Mouse (Mus musculus) heart, adult 2 months (tissue): ENCODE data around the gene Mrc2. TPM values are rescaled to one million over a fixed set of nuclear protein-coding genes. Genes with fewer than 3 reads are reported as not detected.

Experiments
- DNase-seq, 2 experiments: peaks; one replicate each; pipeline ENCODE4 v3.0.0; 2021
- H3K27ac ChIP-seq: fragments of 200-600 bp; 2 replicates; pipeline ENCODE4 v1.8.1; 2022
- H3K27me3 ChIP-seq: fragments of 200-500 bp; 2 replicates; pipeline ENCODE4 v1.6.1; 2012; ENCODE audit warnings: mild to moderate bottlenecking, low read length, inconsistent platforms, mixed read lengths; ENCODE audit not compliant: control insufficient read depth, insufficient read depth
- H3K36me3 ChIP-seq: fragments of 200-500 bp; 2 replicates; pipeline ENCODE4 v1.6.1; 2012; ENCODE audit warnings: low read length, inconsistent platforms; ENCODE audit not compliant: control insufficient read depth, insufficient read depth
- H3K4me1 ChIP-seq: fragments of 200-500 bp; 2 replicates; pipeline ENCODE4 v1.6.1; 2011; ENCODE audit warnings: low read length; ENCODE audit not compliant: control insufficient read depth, insufficient read depth
- H3K4me3 ChIP-seq: fragments of 200-600 bp; 2 replicates; pipeline ENCODE4 v1.8.1; 2022
- H3K79me2 ChIP-seq: fragments of 200-500 bp; replicated peaks from 2 replicates; pipeline ENCODE4 v1.6.1; 2012; ENCODE audit warnings: mild to moderate bottlenecking, inconsistent platforms, low read length, moderate library complexity, mixed read lengths; ENCODE audit not compliant: control insufficient read depth, insufficient read depth
- H3K9ac ChIP-seq: fragments of 200-500 bp; 2 replicates; pipeline ENCODE4 v1.6.1; 2012; ENCODE audit warnings: low read depth, mild to moderate bottlenecking, control low read depth, inconsistent platforms, low read length, mixed read lengths
- CTCF ChIP-seq: fragments of 200-600 bp; IDR thresholded peaks from 2 replicates; pipeline ENCODE4 v1.8.1; 2022; ENCODE audit warnings: antibody characterized with exemption, mild to moderate bottlenecking, moderate library complexity
- EP300 ChIP-seq: fragments of 200-500 bp; IDR thresholded peaks from 2 replicates; pipeline ENCODE4 v1.6.1; 2011; ENCODE audit warnings: low read depth, low read length, control low read depth; ENCODE audit not compliant: insufficient read depth
- POLR2A ChIP-seq: fragments of 200-500 bp; IDR thresholded peaks from 2 replicates; pipeline ENCODE4 v1.6.1; 2011; ENCODE audit warnings: mild to moderate bottlenecking, low read depth, low read length, control low read depth; ENCODE audit not compliant: insufficient read depth
- WGBS: fragments of 180-500 bp; shearing (Covaris S2); methylation state at CpG from one replicate; pipeline ENCODE4 v1.1.7; 2018; 5-methylcytosine and 5-hydroxymethylcytosine counted together
- intact Hi-C: fragments of 180-260 bp; cut with DNase I; formaldehyde crosslinking; loops from one replicate; pipeline ENCODE4 v1.15.1; 2025
- polyA plus RNA-seq: library from polyadenylated mRNA; depleted of rRNA; stranded (reverse); fragments of >200 nt; gene quantifications from 2 replicates; pipeline ENCODE4 v1.2.3, GENCODE M21; 2012
- total RNA-seq, 2 experiments: library from RNA; stranded (reverse); gene quantifications; 2 replicates each; pipeline ENCODE4 v1.2.3; 2021

The Mrc2 gene
- total and polyA plus RNA-seq, 3 experiments: 11.2 to 17.5 (median 13.9) TPM

DNA sequence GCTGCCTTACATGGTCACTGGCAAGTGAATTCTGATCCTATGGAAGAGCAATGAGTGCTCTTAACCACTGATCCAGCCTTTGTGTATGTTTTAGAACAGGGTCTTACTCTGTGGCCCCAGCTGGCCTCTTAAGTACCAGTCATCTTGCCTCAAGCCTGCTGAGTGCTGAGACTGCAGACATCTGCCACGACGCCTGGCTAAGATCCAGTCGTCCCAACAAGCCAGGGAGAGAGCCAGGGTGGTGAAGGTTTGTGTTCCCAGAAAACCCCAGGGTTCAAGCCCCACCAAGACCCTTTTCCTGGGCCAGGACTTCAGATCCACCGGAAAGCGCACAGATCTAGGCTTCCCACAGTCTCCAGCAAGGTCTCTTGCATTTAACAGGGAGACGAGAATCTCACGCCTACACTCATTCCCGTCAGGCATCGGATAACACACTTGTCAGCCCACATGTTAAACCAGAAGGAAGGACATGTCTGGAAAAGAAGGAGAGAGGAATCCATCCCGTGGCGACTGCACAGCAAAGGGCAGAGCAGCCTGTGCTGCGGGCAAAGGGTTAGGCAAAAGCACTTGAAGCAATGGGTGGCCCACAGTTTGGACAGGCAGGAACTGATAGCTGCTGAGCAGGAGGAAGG lies 20.0 kb downstream of the Mrc2 start:
- no peaks in the 10 kb centered on the region for H3K36me3 ChIP-seq
- H3K27me3 ChIP-seq: no peaks in the 10 kb centered on the region
- no peak for TF ChIP-seq POLR2A
- no peak for TF ChIP-seq CTCF
- TF ChIP-seq EP300: no peak
- DNase-seq: no peak
- no peak overlapping the region for H3K9ac ChIP-seq
- intact Hi-C loops: no loop called here
- H3K4me1 ChIP-seq: peaks cover 10% of the 10 kb centered on the region
- WGBS: 59% methylated on average over 12 of the region's 12 CpGs
- H3K27ac ChIP-seq: peak overlapping the region; percentile 26
- H3K79me2 ChIP-seq: no peaks in the 10 kb centered on the region
- no peak overlapping the region for H3K4me3 ChIP-seq

DNA sequence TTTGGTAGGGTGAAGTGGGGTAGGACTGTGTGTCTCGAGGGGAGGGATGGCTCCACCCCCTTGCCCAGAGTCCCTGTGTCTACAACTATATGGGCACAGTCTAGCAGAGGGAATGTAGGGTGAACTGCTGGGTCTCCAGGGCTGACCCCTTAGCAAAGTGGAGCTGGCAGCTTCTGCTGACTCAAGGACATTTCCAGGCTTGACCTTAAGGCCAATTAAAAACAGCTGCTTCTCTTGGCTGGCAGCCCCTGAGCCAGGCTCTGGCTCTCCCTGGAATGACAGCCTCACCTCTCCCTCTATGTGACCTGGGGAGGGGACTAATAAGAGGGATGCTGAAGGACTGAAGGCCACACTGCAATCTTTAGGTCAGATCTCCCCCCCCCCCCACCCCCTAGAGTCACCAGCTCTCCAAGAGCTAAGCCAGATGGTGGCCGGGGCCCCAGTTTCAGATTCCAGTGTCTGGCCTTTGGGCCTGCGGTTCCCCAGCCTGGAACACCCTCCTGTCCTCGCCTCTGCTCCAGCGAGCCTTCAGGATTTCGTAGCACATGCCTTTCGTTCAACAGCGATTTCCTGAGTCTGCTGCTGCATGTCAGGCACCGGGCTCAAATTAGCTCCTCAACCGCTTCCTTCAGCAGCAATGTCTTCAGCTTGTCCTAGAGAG lies 20.7 kb downstream of the Mrc2 start:
- Histone ChIP-seq H3K4me3 (no peak overlapping the region), H3K9ac (no peak overlapping the region), H3K4me1 (peaks cover 10% of the 10 kb centered on the region), H3K27me3 (no peaks in the 10 kb centered on the region), H3K36me3 (no peaks in the 10 kb centered on the region), H3K79me2 (no peaks in the 10 kb centered on the region), H3K27ac (peak overlapping the region; percentile 26; the same call in 1 of the 2 replicates)
- DNase-seq: peak; percentile 61 to 67
- 21% methylated on average over 10 of the region's 10 CpGs for WGBS
- intact Hi-C loops: no loop called here
- TF ChIP-seq EP300 (no peak), CTCF (no peak), POLR2A (no peak)

GRCm38 (mm10) chr11:105313633-105314014 lies 21.2 kb downstream of the Mrc2 start:
- DNase-seq: no peak
- H3K4me3 ChIP-seq: no peak overlapping the region
- TF ChIP-seq POLR2A: no peak
- TF ChIP-seq EP300: no peak
- no peak for TF ChIP-seq CTCF
- no peaks in the 10 kb centered on the region for H3K79me2 ChIP-seq
- no peaks in the 10 kb centered on the region for H3K27me3 ChIP-seq
- 55% methylated on average over 8 of the region's 8 CpGs for WGBS
- H3K9ac ChIP-seq: no peak overlapping the region
- peaks cover 10% of the 10 kb centered on the region for H3K4me1 ChIP-seq
- intact Hi-C loops: no loop called here
- no peak overlapping the region for H3K27ac ChIP-seq
- H3K36me3 ChIP-seq: no peaks in the 10 kb centered on the region

GRCm38 (mm10) chr11:105315296-105315695 lies 22.9 kb downstream of the Mrc2 start:
- H3K4me3 ChIP-seq: no peak overlapping the region
- intact Hi-C loops: no loop called here
- DNase-seq: no peak
- WGBS: 85% methylated on average over 8 of the region's 8 CpGs
- no peaks in the 10 kb centered on the region for H3K36me3 ChIP-seq
- TF ChIP-seq CTCF: no peak
- no peak for TF ChIP-seq POLR2A
- TF ChIP-seq EP300: no peak
- no peak overlapping the region for H3K9ac ChIP-seq
- H3K27me3 ChIP-seq: no peaks in the 10 kb centered on the region
- H3K79me2 ChIP-seq: no peaks in the 10 kb centered on the region
- no peak overlapping the region for H3K27ac ChIP-seq
- peaks cover 10% of the 10 kb centered on the region for H3K4me1 ChIP-seq

GRCm38 (mm10) chr11:105316121-105316520 lies 23.7 kb downstream of the Mrc2 start:
- intact Hi-C loops: no loop called here
- no peak for TF ChIP-seq EP300
- TF ChIP-seq CTCF: no peak
- TF ChIP-seq POLR2A: no peak
- Histone ChIP-seq H3K27ac (no peak overlapping the region), H3K4me3 (no peak overlapping the region), H3K27me3 (no peaks in the 10 kb centered on the region), H3K79me2 (no peaks in the 10 kb centered on the region), H3K9ac (no peak overlapping the region), H3K4me1 (peaks cover 10% of the 10 kb centered on the region), H3K36me3 (no peaks in the 10 kb centered on the region)
- WGBS: 89% methylated on average over 4 of the region's 4 CpGs
- DNase-seq: no peak

- Histone ChIP-seq H3K9ac (no peak overlapping the region), H3K27me3 (no peaks in the 10 kb centered on the region), H3K36me3 (no peaks in the 10 kb centered on the region), H3K4me1 (peaks cover 7% of the 10 kb centered on the region), H3K4me3 (no peak overlapping the region), H3K27ac (no peak overlapping the region), H3K79me2 (no peaks in the 10 kb centered on the region)
- 90% methylated on average over 6 of the region's 6 CpGs for WGBS
- intact Hi-C loops: no loop called here
- no peak for DNase-seq
- no peak for TF ChIP-seq CTCF
- no peak for TF ChIP-seq POLR2A
- no peak for TF ChIP-seq EP300
These were observed 25.3 kb downstream of the Mrc2 start for GRCm38 (mm10) chr11:105317769-105318168.
